Mouse (Mus musculus): ENCODE results near the gene Ntrk1. TPM values are rescaled to one million over a fixed set of nuclear protein-coding genes. Genes with fewer than 3 reads are reported as not detected.
"Not testable (repeated sequence)": the region's sequence is repeated elsewhere in the genome, so short reads cannot be mapped to it uniquely, and the experiment has no call there.

Ntrk1 gene
- total RNA-seq (2021) = under 1 TPM; 0.49 to 0.95 TPM
- long read RNA-seq, experiment 1 = 0 reads
- long read RNA-seq, experiment 2 = 0 reads

DNA sequence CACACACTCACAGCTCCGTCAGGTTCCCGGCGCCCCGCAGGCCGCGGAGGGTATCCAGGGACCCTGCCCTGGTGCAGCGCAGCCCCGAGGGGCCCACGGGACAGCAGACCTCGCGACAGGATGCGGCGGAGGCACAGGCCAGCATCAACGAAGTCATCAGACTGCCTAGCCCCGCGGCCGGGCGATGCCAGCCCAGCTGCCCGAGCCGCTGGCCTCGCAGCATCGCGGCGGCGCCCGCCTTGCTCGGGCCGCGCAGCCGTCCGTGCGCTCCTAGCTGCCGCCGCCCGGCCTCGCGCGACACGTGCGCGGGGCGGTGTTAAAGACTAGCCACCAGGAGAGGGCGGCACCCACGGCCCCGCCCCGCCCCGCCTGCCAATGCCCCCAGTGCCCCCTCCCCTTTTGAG lies at the start of gene Ntrk1:
Gene Ntrk1, minus strand, starts transcription at position 241 of the 404 bp plus-strand sequence.
- DNase-seq (ENCODE audit: low spot score in 2 of 2) = no peak

DNA sequence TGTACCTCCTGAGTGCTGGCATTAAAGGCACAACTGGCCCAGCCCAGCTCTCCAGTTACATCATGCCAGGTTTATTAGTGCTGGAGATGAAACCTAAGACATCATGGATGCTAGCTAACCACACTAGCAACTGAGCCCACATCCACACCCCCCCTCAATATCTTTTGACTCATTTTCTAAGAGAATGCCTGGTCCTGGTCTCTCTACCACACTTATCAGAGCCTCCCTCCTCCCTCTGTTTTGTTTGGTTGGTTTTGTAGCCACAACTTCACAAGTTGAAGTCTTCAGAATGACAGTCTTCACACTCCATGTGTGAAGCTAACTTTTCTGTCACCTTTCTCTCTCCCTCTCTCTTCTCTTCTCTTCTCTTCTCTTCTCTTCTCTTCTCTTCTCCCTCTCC lies 45.9 kb upstream of the Ntrk1 start:
- no peak for DNase-seq (ENCODE audit: low spot score in 2 of 2)

DNA sequence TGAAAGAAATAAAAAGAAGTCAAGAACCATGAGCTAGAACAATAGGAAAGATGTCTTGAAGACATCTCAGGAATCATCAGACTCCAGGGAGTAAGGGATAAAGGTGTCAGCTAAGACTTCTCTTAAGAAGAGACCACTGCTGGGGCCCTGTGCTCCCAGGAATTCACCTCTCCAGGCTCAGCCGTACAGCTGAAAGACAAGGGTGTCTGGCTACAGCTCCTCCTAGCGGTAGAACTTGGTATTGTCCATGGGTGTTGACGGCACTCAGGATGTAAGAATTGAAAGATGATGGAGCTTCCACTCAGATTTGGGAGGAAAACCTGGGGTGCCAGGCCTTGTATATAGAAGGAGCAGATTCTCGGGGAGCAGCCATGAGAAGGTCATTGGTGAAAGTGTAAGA lies 43.7 kb upstream of the Ntrk1 start:
- peak; percentile 75 to 91 for DNase-seq (ENCODE audit: low spot score in 2 of 2)

DNA sequence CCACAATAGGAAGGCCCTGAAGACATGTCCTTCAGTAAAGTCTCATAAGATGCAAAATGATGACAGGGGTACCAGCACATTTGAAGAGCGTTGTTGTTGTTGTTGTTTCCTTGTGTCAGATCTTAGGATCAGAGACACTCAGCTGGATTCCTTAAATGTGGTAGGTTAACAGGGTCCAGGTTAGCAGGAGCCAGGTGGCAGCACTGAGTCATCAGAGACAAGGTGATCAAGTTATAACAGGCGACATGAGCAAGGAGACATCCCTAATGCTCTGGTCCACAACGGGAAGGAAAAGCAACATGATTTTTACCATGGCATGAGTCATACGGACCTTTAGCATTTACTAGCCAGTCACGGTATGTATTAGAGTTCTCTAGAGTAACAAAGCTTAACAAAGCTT lies 38.5 kb upstream of the Ntrk1 start:
- DNase-seq (ENCODE audit: low spot score in 2 of 2) = no peak

DNA sequence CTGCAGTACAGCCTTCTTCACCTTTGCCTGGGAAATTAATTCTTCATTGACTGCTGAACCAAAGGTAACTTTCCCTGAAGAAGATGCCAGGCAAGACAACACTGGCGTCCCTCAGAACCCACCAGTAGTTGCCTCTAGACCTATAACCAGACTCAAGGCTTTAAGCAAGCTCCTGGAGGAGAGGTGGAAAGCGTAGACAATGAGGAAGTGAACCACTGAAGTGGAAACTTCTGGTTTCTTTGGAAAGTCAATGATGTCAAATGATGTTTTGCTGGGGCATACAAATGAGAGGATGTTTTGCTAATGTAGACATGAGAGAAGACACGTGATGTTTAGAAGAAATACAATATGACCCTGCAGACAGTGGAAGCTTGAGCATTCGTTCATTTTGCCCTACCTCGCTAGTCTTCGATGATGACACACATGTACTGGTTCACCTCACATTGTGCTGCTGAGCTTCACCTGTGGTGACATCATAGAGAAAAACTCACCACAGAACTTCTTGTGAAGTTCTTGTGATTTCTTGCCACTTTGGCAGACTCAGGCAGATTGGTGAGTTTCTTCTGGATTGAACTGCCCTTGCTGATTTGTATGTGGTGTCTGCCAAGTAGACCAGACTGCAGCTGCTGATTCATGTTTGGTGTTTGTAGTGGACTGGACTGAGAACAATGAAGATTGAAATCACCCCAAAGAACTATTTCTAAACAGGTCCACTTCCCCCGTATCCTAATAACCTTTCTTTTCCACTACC lies 37.3 kb upstream of the Ntrk1 start:
- no peak for DNase-seq (ENCODE audit: low spot score in 2 of 2)

DNA sequence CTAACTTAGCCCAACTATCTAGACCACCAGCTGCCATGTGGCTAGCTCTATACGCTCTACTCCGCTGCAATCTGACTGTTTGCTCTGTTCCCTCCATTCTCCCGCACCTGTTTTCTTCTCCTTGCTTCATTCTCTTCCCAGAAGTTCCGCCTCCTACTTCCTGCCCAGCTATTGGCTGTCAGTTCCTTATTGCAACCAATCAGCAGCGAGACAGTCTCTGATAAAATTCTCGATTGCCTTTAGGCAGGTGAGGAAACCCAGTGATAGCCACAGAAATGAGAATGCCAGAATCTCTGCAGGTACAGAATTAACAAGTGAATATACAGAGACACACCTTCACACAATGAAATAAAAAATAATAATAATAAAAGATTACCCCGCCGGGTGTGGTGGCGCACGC lies 34.1 kb upstream of the Ntrk1 start:
- DNase-seq (ENCODE audit: low spot score in 2 of 2) = no peak

DNA sequence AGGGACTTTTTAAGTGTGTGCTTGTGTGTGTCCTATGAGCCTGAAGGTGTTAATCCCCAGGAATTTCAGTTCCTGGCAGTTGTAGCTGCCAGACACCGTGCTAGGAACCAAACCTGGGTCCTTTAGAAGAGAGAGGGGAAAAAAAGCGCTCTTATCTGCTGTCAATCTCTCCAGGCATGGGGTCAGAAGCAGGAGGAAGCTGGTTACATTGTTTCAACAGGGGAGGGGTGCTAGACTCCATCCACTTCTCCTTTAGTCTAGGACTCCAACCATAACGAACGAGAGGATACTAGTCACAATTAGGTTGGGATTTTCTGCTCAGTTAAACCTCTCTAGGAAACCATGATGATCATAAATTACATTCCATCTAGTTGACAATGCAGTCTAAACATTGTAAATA lies 33.5 kb upstream of the Ntrk1 start:
- DNase-seq (ENCODE audit: low spot score in 2 of 2) = no peak

DNA sequence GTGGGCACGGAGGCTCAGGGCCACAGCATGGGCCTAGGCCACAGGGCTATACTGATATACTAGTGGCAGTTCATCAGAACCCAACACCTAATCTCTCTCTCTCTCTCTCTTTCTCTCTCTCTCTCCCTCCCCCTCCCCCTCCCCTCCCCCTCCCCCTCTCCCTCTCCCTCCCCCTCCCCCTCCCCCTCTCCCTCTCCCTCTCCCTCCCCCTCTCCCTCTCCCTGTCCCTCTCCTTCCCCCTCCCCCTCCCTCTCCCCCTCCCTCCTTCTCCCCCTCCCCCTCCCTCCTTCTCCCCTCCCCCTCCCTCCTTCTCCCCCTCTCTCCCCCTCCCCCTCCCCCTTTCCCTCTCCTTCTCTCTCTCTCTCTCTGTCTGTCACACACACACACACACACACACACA lies 29.2 kb upstream of the Ntrk1 start, which contains the start of gene Pear1:
Gene Pear1, minus strand, starts transcription at position 101 of the 400 bp plus-strand sequence.
- DNase-seq (ENCODE audit: low spot score in 2 of 2) = not testable (repeated sequence)

DNA sequence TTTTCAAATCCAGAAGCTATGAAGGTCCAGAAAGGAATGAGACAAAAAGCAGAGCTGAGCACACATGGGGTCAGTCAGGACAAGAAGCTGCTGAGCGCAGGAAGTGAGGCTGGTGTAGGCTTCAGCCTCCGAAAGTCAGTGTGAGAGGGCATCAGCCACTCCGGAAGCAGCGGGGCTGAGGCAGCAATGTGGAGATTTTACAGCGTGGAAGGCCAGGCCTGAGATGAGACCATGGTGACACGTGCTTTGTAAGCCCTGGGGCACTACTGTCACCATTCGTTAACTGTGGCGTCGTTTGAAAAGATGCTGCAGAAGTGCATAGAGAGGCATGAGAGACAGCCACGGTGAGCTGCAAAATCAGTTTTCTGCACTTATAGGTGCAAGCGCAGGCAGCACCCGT lies 23.3 kb upstream of the Ntrk1 start:
- no peak for DNase-seq (ENCODE audit: low spot score in 2 of 2)

DNA sequence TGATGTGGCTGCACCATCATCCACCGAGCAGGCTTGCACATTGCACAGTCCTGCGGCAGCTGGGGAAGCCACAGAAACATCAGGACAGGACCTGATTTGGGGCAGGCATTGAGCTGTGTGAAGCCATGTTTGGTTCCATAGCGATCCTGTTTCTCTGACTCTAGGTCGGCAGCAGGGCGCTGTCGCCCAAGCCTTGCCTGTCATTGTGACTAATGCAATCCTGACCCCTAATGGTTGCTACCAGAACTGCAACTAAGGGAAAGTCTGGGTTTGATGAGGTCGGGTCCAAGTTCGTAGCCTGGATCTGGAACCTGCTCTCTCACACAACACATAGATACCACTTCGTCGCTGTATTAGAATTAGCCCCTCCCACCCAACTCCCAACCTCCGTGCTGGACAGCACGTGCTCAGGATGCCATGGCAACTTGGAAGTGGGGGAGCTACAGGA lies 21.7 kb upstream of the Ntrk1 start:
- DNase-seq (ENCODE audit: low spot score in 2 of 2) = peak; percentile 68 to 81

DNA sequence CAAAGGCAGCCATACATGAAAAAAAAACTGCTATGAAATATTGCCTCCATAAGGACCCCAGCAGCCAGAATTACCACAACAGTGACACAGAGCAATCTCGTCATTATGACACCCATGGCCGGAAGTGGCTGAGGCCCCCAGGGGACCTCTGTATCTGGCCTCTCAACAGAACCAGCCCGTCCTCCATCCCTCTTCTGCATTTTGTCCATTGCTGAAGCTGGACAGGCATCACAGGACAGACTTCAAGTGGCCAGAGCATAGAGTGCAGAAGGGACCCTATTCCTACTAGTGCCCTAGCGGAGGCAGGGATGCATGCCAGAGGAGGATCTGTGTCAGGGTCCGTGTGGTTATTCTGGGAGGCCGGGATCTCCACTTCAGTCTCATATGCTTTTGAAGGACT lies 21.2 kb upstream of the Ntrk1 start:
- DNase-seq (ENCODE audit: low spot score in 2 of 2) = no peak

DNA sequence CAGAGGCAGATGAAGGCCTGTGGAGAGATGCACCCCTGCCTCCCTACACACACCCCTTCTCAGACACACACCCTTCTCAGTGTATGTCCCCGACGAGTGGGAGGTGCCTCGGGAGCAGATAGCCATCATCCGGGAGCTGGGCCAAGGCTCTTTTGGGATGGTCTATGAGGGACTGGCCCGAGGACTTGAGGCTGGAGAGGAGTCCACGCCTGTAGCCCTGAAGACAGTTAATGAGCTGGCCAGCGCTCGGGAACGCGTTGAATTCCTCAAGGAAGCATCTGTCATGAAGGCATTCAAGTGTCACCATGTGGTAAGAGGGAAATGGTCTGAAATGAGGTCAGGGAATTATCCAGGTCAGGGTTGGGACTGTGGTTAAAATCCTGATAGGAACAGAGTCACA lies 17.9 kb upstream of the Ntrk1 start:
- no peak for DNase-seq (ENCODE audit: low spot score in 2 of 2)

DNA sequence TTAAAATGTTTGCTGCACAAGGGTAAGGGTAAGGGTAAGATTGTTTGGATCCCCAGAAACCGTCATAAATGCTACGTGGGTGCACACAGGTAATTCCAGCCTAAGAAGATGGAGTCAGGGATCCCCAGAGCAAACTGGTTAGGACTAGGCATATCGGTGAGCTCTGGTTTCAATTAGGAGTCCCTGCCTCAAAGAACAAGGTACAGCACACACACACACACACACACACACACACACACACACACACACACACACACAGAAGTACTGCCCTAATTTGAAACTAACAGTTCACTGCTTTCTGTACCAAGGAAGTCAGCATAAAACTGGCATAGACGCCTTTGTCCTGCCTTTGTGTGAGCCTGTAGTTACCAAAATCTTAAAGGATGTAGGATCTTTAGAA lies 17.5 kb upstream of the Ntrk1 start:
- DNase-seq (ENCODE audit: low spot score in 2 of 2) = no peak

DNA sequence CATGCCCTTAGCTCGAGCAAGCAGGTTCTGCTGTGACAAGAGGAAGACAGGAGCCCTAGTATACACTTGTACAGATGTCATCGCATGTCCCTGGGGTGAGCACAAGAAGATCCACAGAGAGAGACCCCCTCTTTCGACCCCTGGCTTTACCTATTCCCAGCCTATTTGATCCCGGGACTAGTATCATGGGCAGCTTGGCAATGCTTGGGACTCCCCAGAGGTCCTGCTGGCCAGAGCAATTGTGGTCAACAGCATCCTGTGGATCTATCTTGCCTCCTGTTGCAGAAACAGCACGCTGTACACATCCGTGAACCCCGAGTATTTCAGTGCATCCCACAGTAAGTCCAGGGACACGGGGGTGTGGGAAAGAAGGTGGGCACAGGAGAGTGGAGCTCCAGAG lies 16.3 kb upstream of the Ntrk1 start:
- DNase-seq (ENCODE audit: low spot score in 2 of 2) = no peak

DNA sequence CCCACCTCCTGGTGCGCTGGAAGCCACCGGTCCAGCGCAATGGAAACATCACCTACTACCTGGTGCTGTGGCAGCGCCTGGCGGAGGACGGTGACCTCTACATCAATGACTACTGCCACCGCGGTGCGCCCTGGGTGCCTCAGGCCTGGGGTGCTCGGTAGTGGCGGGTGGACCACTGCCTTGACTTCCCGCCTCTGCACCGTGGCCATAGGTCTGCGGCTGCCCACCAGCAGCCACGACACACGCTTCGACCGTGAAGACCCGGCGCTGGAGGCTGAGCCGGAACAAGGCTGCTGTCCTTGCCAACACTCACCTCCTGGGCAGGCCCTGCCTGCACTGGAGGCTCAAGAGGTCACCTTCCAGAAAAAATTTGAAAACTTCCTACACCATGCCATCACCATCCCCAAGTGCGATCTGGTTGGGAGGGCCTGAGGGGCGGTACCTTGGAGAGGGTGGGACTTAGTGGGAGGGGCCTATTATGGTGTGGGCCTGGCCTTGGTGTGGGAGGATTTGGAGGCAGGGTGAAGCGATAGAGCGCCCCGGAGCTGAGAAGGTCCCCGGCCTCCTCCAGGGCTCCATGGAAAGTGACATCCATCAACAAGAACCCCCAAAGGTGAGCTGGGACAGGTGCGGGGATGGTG lies 14.5 kb upstream of the Ntrk1 start:
- no peak for DNase-seq (ENCODE audit: low spot score in 2 of 2)

DNA sequence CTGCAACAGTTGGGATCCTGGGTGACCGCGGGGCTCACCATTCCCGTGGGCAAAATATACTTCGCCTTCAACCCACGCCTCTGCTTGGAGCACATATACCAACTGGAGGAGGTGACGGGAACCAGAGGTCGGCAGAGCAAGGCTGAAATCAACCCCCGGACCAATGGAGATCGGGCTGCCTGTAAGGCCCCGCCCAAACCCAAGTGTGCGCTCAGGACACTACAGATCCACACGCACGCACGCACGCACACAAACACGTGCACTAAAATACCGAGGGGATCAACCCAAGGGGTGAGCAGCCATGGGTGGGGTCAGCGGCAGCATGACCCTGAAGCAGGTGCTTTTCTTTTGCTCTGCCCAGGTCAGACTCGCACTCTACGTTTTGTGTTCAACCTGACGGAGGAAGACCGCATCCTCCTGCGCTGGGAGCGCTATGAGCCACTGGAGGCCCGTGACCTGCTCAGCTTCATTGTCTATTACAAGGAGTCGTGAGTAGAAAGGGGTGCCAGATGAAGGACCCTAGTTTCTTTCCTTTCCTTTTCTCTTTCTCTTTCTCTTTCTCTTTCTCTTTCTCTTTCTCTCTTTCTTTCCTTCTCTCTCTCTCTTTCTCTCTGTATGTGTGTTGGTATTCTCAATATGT lies 9.2 kb upstream of the Ntrk1 start:
- no peak for DNase-seq (ENCODE audit: low spot score in 2 of 2)

DNA sequence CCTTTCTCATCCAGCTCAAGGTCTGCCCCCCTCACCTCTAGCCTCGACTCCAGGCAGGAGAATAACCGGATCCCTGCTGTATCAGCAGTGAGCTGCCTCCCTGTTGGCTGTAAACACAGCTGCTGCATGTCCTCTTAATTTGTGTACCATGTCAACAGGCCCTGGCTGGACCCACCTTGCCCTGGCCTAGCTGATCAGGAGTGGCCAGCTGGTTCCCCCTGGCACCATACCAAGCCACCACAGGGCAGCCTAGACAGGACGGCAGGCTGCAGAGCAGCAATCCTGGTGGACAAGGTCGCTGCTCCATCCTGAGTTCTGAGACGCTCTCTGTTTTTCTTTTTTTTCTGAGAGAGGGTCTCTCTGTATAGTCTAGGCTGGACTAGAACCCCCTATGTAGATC lies 6.7 kb upstream of the Ntrk1 start:
- DNase-seq (ENCODE audit: low spot score in 2 of 2) = no peak

DNA sequence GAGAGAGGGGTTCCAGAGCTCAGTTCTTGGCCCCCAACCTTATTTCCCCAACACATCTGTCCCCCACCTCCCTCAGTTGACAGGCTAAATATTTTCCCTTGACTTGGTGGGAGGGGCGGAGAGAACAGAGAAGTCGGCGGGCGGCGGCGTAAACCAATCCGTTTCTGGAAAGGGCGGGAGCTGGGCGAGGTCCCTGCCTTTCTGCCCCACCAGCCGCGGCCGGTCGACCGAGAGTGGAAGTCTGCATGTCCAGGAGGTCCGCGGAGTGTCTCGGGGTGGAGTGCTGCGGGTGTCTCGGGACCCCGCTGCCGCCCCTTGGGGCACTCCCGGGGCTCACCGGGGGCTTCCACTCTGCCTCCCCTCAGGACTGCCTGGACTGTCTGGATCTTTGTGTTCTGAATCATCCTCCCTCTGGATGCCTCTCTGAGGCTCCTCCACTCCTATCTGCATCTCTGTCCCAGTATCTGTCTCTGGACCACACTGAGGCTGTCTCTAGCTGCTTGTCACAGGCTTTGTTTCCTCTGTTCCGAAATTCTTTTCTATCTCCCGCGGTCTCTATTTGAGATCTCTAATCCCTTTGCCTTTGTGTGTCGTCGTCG lies 1.9 kb upstream of the Ntrk1 start, which contains the start of gene Insrr:
Gene Insrr, plus strand, starts transcription at position 216 of the 599 bp plus-strand sequence.
- no peak for DNase-seq (ENCODE audit: low spot score in 2 of 2)

DNA sequence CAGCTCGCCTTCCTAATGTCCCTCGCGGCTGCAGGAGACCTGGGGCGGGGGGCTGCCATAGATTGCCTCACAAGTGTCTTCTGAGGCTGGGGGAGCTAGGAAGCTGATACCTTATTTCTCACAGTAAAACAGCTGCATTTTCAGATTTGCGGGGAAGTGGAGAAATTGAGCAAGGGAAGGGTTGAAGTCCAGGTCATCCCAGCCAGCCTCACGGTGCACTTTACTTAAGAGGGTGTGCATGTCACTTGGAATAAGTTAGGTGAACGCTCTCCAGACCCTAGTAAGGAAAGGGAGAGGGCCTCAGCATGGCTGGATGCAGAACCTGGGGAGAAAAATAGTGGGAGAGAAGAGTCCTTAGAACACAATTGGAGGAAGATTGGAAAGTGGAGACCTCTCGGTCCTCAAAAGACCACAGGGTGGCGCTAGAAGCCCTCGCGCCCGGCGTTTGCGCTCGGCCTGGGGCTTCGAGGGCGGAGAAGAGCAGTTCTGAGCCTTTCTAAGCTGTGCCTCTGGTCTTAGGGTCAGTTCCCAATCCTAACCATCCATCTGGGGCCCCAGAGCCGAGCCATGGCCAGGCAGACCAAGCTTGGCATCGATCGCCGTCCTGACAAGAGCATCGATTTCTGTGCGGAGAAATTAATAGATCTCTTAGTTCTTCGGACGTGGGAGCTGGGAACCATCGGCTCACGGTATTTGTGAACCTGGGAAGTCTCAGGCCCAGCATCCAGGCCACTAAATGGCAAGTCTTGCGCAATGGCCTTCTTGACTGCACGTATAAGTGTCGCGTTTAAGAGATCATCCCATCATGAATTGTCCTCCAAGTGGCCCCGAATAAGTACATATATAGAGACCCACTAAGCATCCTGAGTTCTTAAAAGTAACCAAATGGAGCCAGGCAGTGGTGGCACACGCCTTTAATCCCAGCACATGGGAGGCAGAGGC lies 645 bp upstream of the Ntrk1 start:
- DNase-seq (ENCODE audit: low spot score in 2 of 2) = peak; percentile 25 to 45

DNA sequence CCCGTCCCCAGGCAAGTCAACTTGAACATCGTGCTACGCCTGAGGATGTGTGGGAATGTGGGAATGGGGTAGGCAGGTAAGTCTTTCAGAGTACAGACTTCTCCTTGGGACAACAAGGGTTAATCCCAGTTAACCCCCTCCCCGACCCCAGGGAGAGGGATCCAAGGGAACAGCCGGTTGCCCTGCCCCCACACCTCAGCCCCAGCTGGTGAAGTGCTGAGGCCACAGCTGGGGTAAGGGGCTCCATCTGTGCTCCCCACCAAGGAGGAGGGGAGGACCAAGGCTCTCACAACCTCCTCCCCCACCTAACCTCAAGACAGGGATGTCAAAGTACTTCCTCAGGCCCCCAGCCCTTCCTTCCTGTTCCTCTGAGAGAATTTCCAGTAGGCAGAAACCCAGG lies 5.2 kb downstream of the Ntrk1 start:
- DNase-seq (ENCODE audit: low spot score in 2 of 2) = no peak

DNA sequence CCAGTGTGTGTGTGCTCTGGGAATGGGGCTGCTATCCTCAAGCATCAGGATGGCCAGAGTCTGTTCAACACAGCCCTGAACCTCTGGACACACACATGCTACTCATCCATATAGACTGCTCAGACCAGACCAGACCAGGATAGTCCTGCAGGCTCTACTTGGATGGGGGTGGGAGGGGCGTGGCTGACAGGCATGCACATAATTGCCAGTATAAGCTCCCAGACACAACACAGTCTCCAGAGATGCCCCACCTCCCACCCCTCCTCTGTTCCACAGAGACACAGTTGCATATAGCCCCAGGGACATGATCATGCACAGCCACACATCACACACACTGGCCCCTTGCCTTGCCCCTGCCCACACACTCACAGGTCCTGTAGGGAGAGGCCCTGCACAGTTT lies 5.7 kb downstream of the Ntrk1 start:
- no peak for DNase-seq (ENCODE audit: low spot score in 2 of 2)
